Mouse (Mus musculus) layer of hippocampus, adult 11-12 months (tissue): ENCODE results near the gene Tmem88.

Source experiments
- DNase-seq: peaks from one replicate; pipeline ENCODE4 v3.0.0; 2022; ENCODE audit warnings: low spot score

The Tmem88 gene

GRCm38 (mm10) chr11:69357690-69358089, 40.3 kb downstream of the Tmem88 start:
- DNase-seq: no peak

- DNase-seq: no peak
These were observed 41.5 kb downstream of the Tmem88 start for GRCm38 (mm10) chr11:69356544-69356943.
